Mouse (Mus musculus): ENCODE results near the gene Abhd17c. TPM values are rescaled to one million over a fixed set of nuclear protein-coding genes. Genes with fewer than 3 reads are reported as not detected.
"Not testable (repeated sequence)": the region's sequence is repeated elsewhere in the genome, so short reads cannot be mapped to it uniquely, and the experiment has no call there.

Abhd17c gene
- polyA plus RNA-seq, 1 experiment from 2014 or later = 20.7 TPM

GRCm38 (mm10) chr7:84131736-84132135, 20.0 kb downstream of the Abhd17c start:
- H3K4me3 ChIP-seq (ENCODE audit: low read depth, low read length) = no peak overlapping the region
- no peak for DNase-seq (ENCODE audit: low spot score)
- H3K27me3 ChIP-seq (replicated peaks; ENCODE audit: control insufficient read depth, insufficient read depth, low read length) = no peaks in the 10 kb centered on the region
- 93% methylated on average over 4 of the region's 4 CpGs for WGBS
- H3K4me2 ChIP-seq (ENCODE audit: low read length) = no peak overlapping the region
- ATAC-seq = no peak
- H3K4me1 ChIP-seq (ENCODE audit: control insufficient read depth, insufficient read depth, low read length) = peaks cover 8% of the 10 kb centered on the region; the same call in 1 of the 2 replicates
- H3K27ac ChIP-seq (ENCODE audit: low read depth, low read length) = no peak overlapping the region
- H3K36me3 ChIP-seq (ENCODE audit: control insufficient read depth, insufficient read depth, low read length) = no peaks in the 10 kb centered on the region
- H3K9me3 ChIP-seq (replicated peaks; ENCODE audit: control insufficient read depth, low read length) = no peaks in the 10 kb centered on the region
- H3K9ac ChIP-seq (ENCODE audit: low read length) = no peak overlapping the region

GRCm38 (mm10) chr7:84128661-84129060, 23.0 kb downstream of the Abhd17c start:
- DNase-seq (ENCODE audit: low spot score) = peak; percentile 28
- ATAC-seq = peak; percentile 63
- H3K36me3 ChIP-seq (ENCODE audit: control insufficient read depth, insufficient read depth, low read length) = no peaks in the 10 kb centered on the region
- no peak overlapping the region for H3K4me2 ChIP-seq (ENCODE audit: low read length)
- H3K27ac ChIP-seq (ENCODE audit: low read depth, low read length) = no peak overlapping the region
- H3K9me3 ChIP-seq (replicated peaks; ENCODE audit: control insufficient read depth, low read length) = no peaks in the 10 kb centered on the region
- H3K9ac ChIP-seq (ENCODE audit: low read length) = no peak overlapping the region
- WGBS = 72% methylated on average over 8 of the region's 8 CpGs
- H3K4me3 ChIP-seq (ENCODE audit: low read depth, low read length) = no peak overlapping the region
- peaks cover 8% of the 10 kb centered on the region; the same call in 1 of the 2 replicates for H3K4me1 ChIP-seq (ENCODE audit: control insufficient read depth, insufficient read depth, low read length)
- H3K27me3 ChIP-seq (replicated peaks; ENCODE audit: control insufficient read depth, insufficient read depth, low read length) = no peaks in the 10 kb centered on the region

- ATAC-seq (no peak), DNase-seq (ENCODE audit: low spot score) (no peak)
- H3K27ac ChIP-seq (ENCODE audit: low read depth, low read length) = no peak overlapping the region
- H3K4me3 ChIP-seq (ENCODE audit: low read depth, low read length) = no peak overlapping the region
- no peaks in the 10 kb centered on the region for H3K9me3 ChIP-seq (replicated peaks; ENCODE audit: control insufficient read depth, low read length)
- H3K9ac ChIP-seq (ENCODE audit: low read length) = no peak overlapping the region
- H3K27me3 ChIP-seq (replicated peaks; ENCODE audit: control insufficient read depth, insufficient read depth, low read length) = no peaks in the 10 kb centered on the region
- WGBS = 73% methylated on average over 1 of the region's 1 CpGs
- peaks cover 8% of the 10 kb centered on the region; the same call in 1 of the 2 replicates for H3K4me1 ChIP-seq (ENCODE audit: control insufficient read depth, insufficient read depth, low read length)
- H3K36me3 ChIP-seq (ENCODE audit: control insufficient read depth, insufficient read depth, low read length) = no peaks in the 10 kb centered on the region
- H3K4me2 ChIP-seq (ENCODE audit: low read length) = no peak overlapping the region
Observed at GRCm38 (mm10) chr7:84125730-84126129, 26.0 kb downstream of the Abhd17c start.

- not testable (repeated sequence) for H3K9ac ChIP-seq (ENCODE audit: low read length); ATAC-seq; H3K9me3 ChIP-seq (replicated peaks; ENCODE audit: control insufficient read depth, low read length); DNase-seq (ENCODE audit: low spot score); H3K36me3 ChIP-seq (ENCODE audit: control insufficient read depth, insufficient read depth, low read length); H3K4me2 ChIP-seq (ENCODE audit: low read length); H3K27me3 ChIP-seq (replicated peaks; ENCODE audit: control insufficient read depth, insufficient read depth, low read length); H3K27ac ChIP-seq (ENCODE audit: low read depth, low read length); H3K4me3 ChIP-seq (ENCODE audit: low read depth, low read length)
- 91% methylated on average over 3 of the region's 4 CpGs for WGBS
- H3K4me1 ChIP-seq (ENCODE audit: control insufficient read depth, insufficient read depth, low read length) = peaks cover 12% of the 10 kb centered on the region; the same call in 1 of the 2 replicates
Observed at GRCm38 (mm10) chr7:84123651-84124050, 28.0 kb downstream of the Abhd17c start.

GRCm38 (mm10) chr7:84121778-84122177, 29.9 kb downstream of the Abhd17c start:
- Histone ChIP-seq H3K4me1 (ENCODE audit: control insufficient read depth, insufficient read depth, low read length) (peaks cover 12% of the 10 kb centered on the region; the same call in 1 of the 2 replicates), H3K27me3 (replicated peaks; ENCODE audit: control insufficient read depth, insufficient read depth, low read length) (no peaks in the 10 kb centered on the region), H3K4me2 (ENCODE audit: low read length) (no peak overlapping the region), H3K9me3 (replicated peaks; ENCODE audit: control insufficient read depth, low read length) (no peaks in the 10 kb centered on the region), H3K36me3 (ENCODE audit: control insufficient read depth, insufficient read depth, low read length) (no peaks in the 10 kb centered on the region), H3K4me3 (ENCODE audit: low read depth, low read length) (no peak overlapping the region), H3K9ac (ENCODE audit: low read length) (no peak overlapping the region), H3K27ac (ENCODE audit: low read depth, low read length) (no peak overlapping the region)
- no peak for ATAC-seq
- DNase-seq (ENCODE audit: low spot score) = no peak
- 87% methylated on average over 3 of the region's 3 CpGs for WGBS

- ATAC-seq (no peak), DNase-seq (ENCODE audit: low spot score) (no peak)
- 72% methylated on average over 5 of the region's 5 CpGs for WGBS
- Histone ChIP-seq H3K4me3 (ENCODE audit: low read depth, low read length) (no peak overlapping the region), H3K36me3 (ENCODE audit: control insufficient read depth, insufficient read depth, low read length) (no peaks in the 10 kb centered on the region), H3K27ac (ENCODE audit: low read depth, low read length) (no peak overlapping the region), H3K4me1 (ENCODE audit: control insufficient read depth, insufficient read depth, low read length) (peaks cover 12% of the 10 kb centered on the region), H3K4me2 (ENCODE audit: low read length) (no peak overlapping the region), H3K27me3 (replicated peaks; ENCODE audit: control insufficient read depth, insufficient read depth, low read length) (no peaks in the 10 kb centered on the region), H3K9ac (ENCODE audit: low read length) (no peak overlapping the region), H3K9me3 (replicated peaks; ENCODE audit: control insufficient read depth, low read length) (no peaks in the 10 kb centered on the region)
Observed at GRCm38 (mm10) chr7:84120142-84120760, 31.4 kb downstream of the Abhd17c start.

GRCm38 (mm10) chr7:84119216-84120105, 32.2 kb downstream of the Abhd17c start:
- H3K36me3 ChIP-seq (ENCODE audit: control insufficient read depth, insufficient read depth, low read length) = no peaks in the 10 kb centered on the region
- H3K4me3 ChIP-seq (ENCODE audit: low read depth, low read length) = no peak overlapping the region
- DNase-seq (ENCODE audit: low spot score) (no peak), ATAC-seq (no peak)
- H3K4me1 ChIP-seq (ENCODE audit: control insufficient read depth, insufficient read depth, low read length) = peaks cover 12% of the 10 kb centered on the region
- H3K27me3 ChIP-seq (replicated peaks; ENCODE audit: control insufficient read depth, insufficient read depth, low read length) = no peaks in the 10 kb centered on the region
- H3K4me2 ChIP-seq (ENCODE audit: low read length) = no peak overlapping the region
- no peak overlapping the region for H3K9ac ChIP-seq (ENCODE audit: low read length)
- H3K27ac ChIP-seq (ENCODE audit: low read depth, low read length) = no peak overlapping the region
- 69% methylated on average over 12 of the region's 12 CpGs for WGBS
- H3K9me3 ChIP-seq (replicated peaks; ENCODE audit: control insufficient read depth, low read length) = no peaks in the 10 kb centered on the region

GRCm38 (mm10) chr7:84117543-84118122, 34.1 kb downstream of the Abhd17c start:
- no peak for ATAC-seq
- WGBS = 92% methylated on average over 6 of the region's 6 CpGs
- H3K9ac ChIP-seq (ENCODE audit: low read length) = no peak overlapping the region
- peaks cover 12% of the 10 kb centered on the region; the same call in 1 of the 2 replicates for H3K36me3 ChIP-seq (ENCODE audit: control insufficient read depth, insufficient read depth, low read length)
- no peak overlapping the region for H3K4me2 ChIP-seq (ENCODE audit: low read length)
- no peaks in the 10 kb centered on the region for H3K27me3 ChIP-seq (replicated peaks; ENCODE audit: control insufficient read depth, insufficient read depth, low read length)
- H3K27ac ChIP-seq (ENCODE audit: low read depth, low read length) = no peak overlapping the region
- no peak overlapping the region for H3K4me3 ChIP-seq (ENCODE audit: low read depth, low read length)
- peaks cover 27% of the 10 kb centered on the region for H3K4me1 ChIP-seq (ENCODE audit: control insufficient read depth, insufficient read depth, low read length)
- DNase-seq (ENCODE audit: low spot score) = no peak
- no peaks in the 10 kb centered on the region for H3K9me3 ChIP-seq (replicated peaks; ENCODE audit: control insufficient read depth, low read length)

Measured in forebrain, embryonic 14.5 days (tissue).